Comparison of ENCODE assay signal across 10 mouse cellular contexts in genomic region chr13:95534131-95534561, GRCm38 (mm10). TPM values are rescaled to one million over a fixed set of nuclear protein-coding genes. Genes with fewer than 3 reads are reported as not detected.
DNase-seq lines count a peak whose midpoint lies in the region; ATAC-seq lines count a peak whose summit lies in the region.
"Had no signal": no experiment of that assay in that cellular context is flagged by ENCODE, and none has a peak within 500 bp of the region (broad histone marks: within the 10 kb centered on the region; RNA-seq: fewer than 3 reads in every experiment).

No protein-coding gene starts in this region.

- no peaks in the 10 kb centered on the region for H3K9me3 ChIP-seq in embryonic facial prominence, embryonic 12.5 days
- H3K9me3 ChIP-seq in intestine, embryonic 15.5 days = no peaks in the 10 kb centered on the region
- no peaks in the 10 kb centered on the region for H3K9me3 ChIP-seq in midbrain, embryonic 10.5 days (replicated peaks)

- H3K4me2 ChIP-seq in embryonic facial prominence, embryonic 12.5 days (replicated peaks) = peak overlapping the region; percentile 32
- peak overlapping the region; percentile 37 for H3K4me2 ChIP-seq in intestine, embryonic 15.5 days (replicated peaks)

- no peaks in the 10 kb centered on the region for H3K36me3 ChIP-seq in embryonic facial prominence, embryonic 12.5 days
- H3K36me3 ChIP-seq in intestine, embryonic 15.5 days = no peaks in the 10 kb centered on the region
- H3K36me3 ChIP-seq in midbrain, embryonic 10.5 days = no peaks in the 10 kb centered on the region

- intact Hi-C loops in left cerebral cortex, postnatal 10 days (cut with DNase I) = no loop called here

- peak; percentile 65 for DNase-seq in WW6 (ENCODE audit: low read depth, low spot score)
- peak; percentile 73 for DNase-seq in midbrain, embryonic 10.5 days (ENCODE audit: low spot score)
- DNase-seq in left cerebral cortex, postnatal 10 days (ENCODE audit: extremely low spot score in 1 of 2, low spot score in 2 of 2) = no peak
- no peak for DNase-seq in adrenal gland, adult (ENCODE audit: inconsistent age in 2 of 2, low spot score in 1 of 2)
- DNase-seq in frontal cortex, postnatal 14 days (ENCODE audit: low spot score in 2 of 2) = no peak
- DNase-seq in cerebellum, postnatal 14 days = no peak

- under 1% methylated on average over 5 of the region's 5 CpGs for WGBS in embryonic facial prominence, embryonic 12.5 days
- WGBS in intestine, embryonic 15.5 days = 6% methylated on average over 5 of the region's 5 CpGs
- under 1% methylated on average over 5 of the region's 5 CpGs for WGBS in midbrain, embryonic 10.5 days

- no peak overlapping the region; the same call in 1 of the 2 replicates for H3K9ac ChIP-seq in embryonic facial prominence, embryonic 12.5 days
- no peak overlapping the region for H3K9ac ChIP-seq in intestine, embryonic 15.5 days

- peak overlapping the region; percentile 32; the same call in 1 of the 2 replicates for H3K27ac ChIP-seq in embryonic facial prominence, embryonic 12.5 days
- H3K27ac ChIP-seq in intestine, embryonic 15.5 days = 0 out of 2 replicates have a peak overlapping the region, but pooled peaks have one; percentile 1
- peak overlapping the region; percentile 81 for H3K27ac ChIP-seq in midbrain, embryonic 10.5 days (replicated peaks)

- no peak for ATAC-seq in embryonic facial prominence, embryonic 12.5 days (ENCODE audit: insufficient number of reproducible peaks, insufficient read depth, low FRiP score, low TSS enrichment)
- ATAC-seq in intestine, embryonic 15.5 days = no peak; the same call in 1 of the 2 replicates

- H3K4me1 ChIP-seq in embryonic facial prominence, embryonic 12.5 days = peaks cover 22% of the 10 kb centered on the region
- peaks cover 16% of the 10 kb centered on the region for H3K4me1 ChIP-seq in intestine, embryonic 15.5 days (replicated peaks)
- peaks cover 66% of the 10 kb centered on the region for H3K4me1 ChIP-seq in midbrain, embryonic 10.5 days

- H3K27me3 ChIP-seq in embryonic facial prominence, embryonic 12.5 days = 0 out of 2 replicates have a peak, but pooled peaks cover 5% of the 10 kb centered on the region
- H3K27me3 ChIP-seq in intestine, embryonic 15.5 days (replicated peaks) = no peaks in the 10 kb centered on the region
- H3K27me3 ChIP-seq in midbrain, embryonic 10.5 days (ENCODE audit: low read depth, poor library complexity, severe bottlenecking) = peaks cover 28% of the 10 kb centered on the region

- H3K4me3 ChIP-seq in embryonic facial prominence, embryonic 12.5 days = no peak overlapping the region
- H3K4me3 ChIP-seq in intestine, embryonic 15.5 days (replicated peaks) = no peak overlapping the region
- H3K4me3 ChIP-seq in midbrain, embryonic 10.5 days = peak overlapping the region; percentile 20

RNA-seq across cellular contexts. Expression of gene F2rl1, which starts 9.1 kb away (rescaled TPM):
- polyA plus RNA-seq in embryonic facial prominence, embryonic 12.5 days (2016; fragmentation: Nextera tagmentation; extraction: Ambion mirVana) = 0.73 and 0.82 TPM in 2 replicates
- polyA plus RNA-seq in intestine, embryonic 15.5 days (2015; fragmentation: Nextera tagmentation; extraction: Ambion mirVana) = 15.3 and 15.5 TPM in 2 replicates
- polyA plus RNA-seq in midbrain, embryonic 10.5 days (2016; fragmentation: Nextera tagmentation; extraction: Ambion mirVana) = 0.15 and 0.31 TPM in 2 replicates
- under 1 TPM; 0.13 to 0.20 TPM for total RNA-seq in left cerebral cortex, postnatal 10 days (2021)

RNA-seq across cellular contexts. Expression of gene S100z, which starts 55.6 kb away (rescaled TPM):
- polyA plus RNA-seq in embryonic facial prominence, embryonic 12.5 days (2016; fragmentation: Nextera tagmentation; extraction: Ambion mirVana) = 1.6 and 4.2 TPM in 2 replicates
- polyA plus RNA-seq in intestine, embryonic 15.5 days (2015; fragmentation: Nextera tagmentation; extraction: Ambion mirVana) = 0.43 and 0.51 TPM in 2 replicates
- not detected in 2 replicates for polyA plus RNA-seq in midbrain, embryonic 10.5 days (2016; fragmentation: Nextera tagmentation; extraction: Ambion mirVana)
- total RNA-seq in left cerebral cortex, postnatal 10 days (2021) = not detected
- polyA plus RNA-seq: cortical plate, adult 2 months; spleen, adult 2 months had no signal

Comparison
In these comparisons a context has a peak if more than half of its experiments do, and no peak if none do; other contexts are left out.
1. DNase-seq: peak in WW6 (single experiment) and midbrain, embryonic 10.5 days (single experiment); none in left cerebral cortex, postnatal 10 days (0 of 2), adrenal gland, adult (0 of 2), frontal cortex, postnatal 14 days (0 of 2) and cerebellum, postnatal 14 days (0 of 2).
2. H3K27ac ChIP-seq: peak in every context shown above with its lines; median percentile 81 in midbrain, embryonic 10.5 days; 32 in embryonic facial prominence, embryonic 12.5 days; 1 in intestine, embryonic 15.5 days.